Mouse (Mus musculus): ENCODE measurements around the gene Etv6. TPM values are rescaled to one million over a fixed set of nuclear protein-coding genes. Genes with fewer than 3 reads are reported as not detected.

The Etv6 gene
- total RNA-seq, 4 experiments from 2014 or later = 13.3 to 16.1 (median 15.1) TPM

GRCm38 (mm10) chr6:134110206-134110605 lies 74.7 kb downstream of the Etv6 start:
- no peak for DNase-seq (ENCODE audit: low spot score in 2 of 2)

DNA sequence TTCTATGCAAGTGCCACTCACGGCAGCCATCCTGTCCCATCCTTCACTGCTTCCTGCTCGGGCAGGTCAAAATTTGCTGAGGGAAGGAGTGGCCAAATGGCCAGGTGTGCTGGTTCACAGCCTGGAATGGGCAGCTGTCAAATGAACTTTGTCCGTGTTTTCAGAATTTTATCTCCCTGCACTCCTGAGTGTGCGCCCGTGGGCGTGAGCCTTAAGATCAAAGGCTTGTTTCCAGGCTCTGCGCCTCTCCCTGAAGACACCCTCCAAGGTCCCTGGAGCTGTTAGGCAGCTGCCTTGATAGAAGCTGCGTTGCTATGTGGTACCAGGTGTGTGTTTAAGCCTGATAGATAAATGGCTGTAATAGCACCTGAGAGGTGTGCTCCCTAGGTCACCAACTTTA lies 76.1 kb downstream of the Etv6 start:
- no peak for DNase-seq (ENCODE audit: low spot score in 2 of 2)

GRCm38 (mm10) chr6:134112753-134113152 lies 77.3 kb downstream of the Etv6 start:
- no peak for DNase-seq (ENCODE audit: low spot score in 2 of 2)

DNA sequence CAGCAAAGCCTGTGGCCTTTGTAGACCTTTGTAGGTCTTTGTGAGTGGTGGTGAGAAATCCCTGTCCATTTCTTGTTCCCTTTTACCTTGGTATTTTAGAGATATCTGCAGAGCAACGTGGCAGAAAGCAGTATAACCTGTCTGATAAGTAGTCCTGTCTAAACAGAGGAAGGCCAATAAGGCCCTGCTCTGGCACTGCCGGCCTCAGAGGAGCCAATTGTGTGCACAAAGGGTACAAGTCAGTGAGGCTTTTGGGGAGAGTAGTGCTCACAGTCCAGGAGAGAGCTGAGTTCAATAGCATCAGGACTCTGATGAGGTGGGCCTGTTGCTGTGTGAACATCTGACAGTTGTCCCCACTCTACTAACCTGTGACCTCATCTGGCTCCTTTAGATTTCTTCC lies 77.7 kb downstream of the Etv6 start:
- no peak for DNase-seq (ENCODE audit: low spot score in 2 of 2)

GRCm38 (mm10) chr6:134115219-134115968 lies 79.9 kb downstream of the Etv6 start:
- DNase-seq (ENCODE audit: low spot score in 2 of 2) = no peak

DNA sequence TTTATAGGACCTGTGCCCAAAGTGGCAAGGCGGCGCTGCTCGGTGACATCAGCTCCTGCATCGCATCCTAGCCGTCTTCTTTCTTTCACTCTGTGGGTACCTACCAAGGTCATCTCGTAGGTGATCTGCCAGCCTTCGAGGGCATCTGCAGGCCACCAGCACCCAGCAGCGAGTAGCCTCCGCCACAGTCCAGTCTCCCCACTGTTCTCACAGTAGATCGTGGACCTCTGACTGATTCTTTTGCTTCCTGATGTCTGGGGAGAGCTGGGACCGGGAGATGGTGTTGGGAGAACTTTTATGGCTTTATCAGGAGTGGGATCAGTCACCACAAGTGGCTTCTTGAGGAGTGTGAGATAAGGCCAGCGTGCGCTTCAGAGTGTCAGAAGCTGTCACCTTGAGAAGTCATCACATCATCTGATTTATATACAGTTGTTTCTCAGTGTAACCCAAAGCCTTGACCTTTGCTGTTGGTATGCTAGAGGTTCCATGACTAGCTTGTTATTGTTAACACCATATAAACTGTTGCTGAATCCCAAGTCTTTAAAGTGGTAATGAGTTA lies 82.0 kb downstream of the Etv6 start:
- DNase-seq (ENCODE audit: low spot score in 2 of 2) = no peak

GRCm38 (mm10) chr6:134118506-134118905 lies 83.0 kb downstream of the Etv6 start:
- no peak for DNase-seq (ENCODE audit: low spot score in 2 of 2)

DNA sequence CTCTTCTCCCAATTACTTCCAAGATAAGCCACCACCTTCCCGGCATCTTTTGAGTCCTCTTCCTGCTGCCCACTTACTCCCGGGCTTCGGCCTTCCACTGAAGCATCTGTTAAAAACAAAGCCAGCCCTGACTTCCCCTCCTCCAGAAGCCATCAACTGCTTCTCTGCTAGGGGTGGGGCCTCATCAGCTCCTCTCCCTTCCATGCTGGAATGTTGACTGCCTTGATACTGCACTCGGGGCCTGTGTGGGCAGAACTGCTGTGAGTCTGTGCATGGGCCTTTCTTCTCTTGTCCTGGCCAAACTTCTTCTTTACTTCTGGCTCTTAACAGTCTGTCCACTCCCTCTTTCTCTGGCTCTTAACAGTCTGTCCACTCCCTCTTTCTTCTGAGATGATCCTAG lies 83.6 kb downstream of the Etv6 start:
- DNase-seq (ENCODE audit: low spot score in 2 of 2) = no peak

DNA sequence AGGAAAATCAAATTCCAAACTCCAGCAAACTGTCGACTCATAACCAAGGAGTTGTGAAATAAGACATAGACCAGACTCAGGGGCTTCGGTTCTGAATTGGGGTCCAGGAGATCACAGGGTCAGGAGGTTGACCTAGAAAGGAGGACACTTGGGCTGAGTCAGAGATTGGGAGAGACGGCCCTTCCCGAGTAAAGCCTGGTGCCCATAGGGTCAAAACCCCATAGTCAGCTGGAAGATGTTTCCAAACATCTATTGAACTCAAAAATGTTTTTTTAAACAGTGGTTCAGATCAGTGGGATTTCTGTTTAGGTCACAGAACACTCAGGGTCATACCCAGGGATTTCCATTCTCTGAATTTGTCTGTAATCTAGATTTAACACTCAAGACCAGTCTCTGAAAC lies 84.7 kb downstream of the Etv6 start:
- no peak for DNase-seq (ENCODE audit: low spot score in 2 of 2)

GRCm38 (mm10) chr6:134120712-134121111 lies 85.2 kb downstream of the Etv6 start:
- no peak for DNase-seq (ENCODE audit: low spot score in 2 of 2)

GRCm38 (mm10) chr6:134122945-134123344 lies 87.4 kb downstream of the Etv6 start:
- DNase-seq (ENCODE audit: low spot score in 2 of 2) = no peak

DNA sequence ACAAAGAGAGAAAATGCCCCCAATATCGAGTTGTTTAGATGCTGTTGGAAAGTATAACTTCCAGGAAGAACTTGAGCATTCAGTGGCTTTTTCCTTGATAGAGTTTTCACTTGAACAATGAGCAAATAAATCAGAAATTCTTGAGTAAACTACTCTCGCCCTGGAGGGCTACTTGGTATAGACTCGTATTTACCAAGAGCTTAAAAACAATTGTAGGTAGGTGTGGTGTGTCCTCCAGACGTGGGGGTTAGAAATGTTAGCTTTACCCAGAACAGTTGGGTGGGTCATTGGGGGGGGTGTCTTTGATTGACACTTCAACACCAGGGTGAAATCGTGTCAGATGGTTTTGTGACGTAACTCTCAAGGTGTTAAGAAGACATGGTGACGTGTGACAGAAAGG lies 88.0 kb downstream of the Etv6 start:
- DNase-seq (ENCODE audit: low spot score in 2 of 2) = no peak

DNA sequence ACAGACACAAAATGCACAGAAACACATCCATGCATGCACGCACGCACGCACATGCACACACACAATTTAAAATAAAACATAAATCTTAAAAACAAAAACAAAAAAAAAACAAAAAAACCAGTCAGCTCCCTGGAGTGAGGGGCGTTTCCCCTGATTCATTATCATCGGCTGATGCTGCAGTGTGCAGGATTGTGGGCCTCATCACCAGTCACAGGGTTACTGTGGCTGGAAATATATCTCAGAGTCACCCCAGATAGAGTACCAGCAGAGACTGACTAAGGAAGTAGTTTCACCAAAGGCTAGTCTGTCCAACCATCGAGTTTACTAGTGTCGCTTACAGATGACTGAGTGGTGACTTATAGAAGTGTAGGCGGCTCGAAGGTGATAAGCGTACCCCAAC lies 88.8 kb downstream of the Etv6 start:
- DNase-seq (ENCODE audit: low spot score in 2 of 2) = no peak

DNA sequence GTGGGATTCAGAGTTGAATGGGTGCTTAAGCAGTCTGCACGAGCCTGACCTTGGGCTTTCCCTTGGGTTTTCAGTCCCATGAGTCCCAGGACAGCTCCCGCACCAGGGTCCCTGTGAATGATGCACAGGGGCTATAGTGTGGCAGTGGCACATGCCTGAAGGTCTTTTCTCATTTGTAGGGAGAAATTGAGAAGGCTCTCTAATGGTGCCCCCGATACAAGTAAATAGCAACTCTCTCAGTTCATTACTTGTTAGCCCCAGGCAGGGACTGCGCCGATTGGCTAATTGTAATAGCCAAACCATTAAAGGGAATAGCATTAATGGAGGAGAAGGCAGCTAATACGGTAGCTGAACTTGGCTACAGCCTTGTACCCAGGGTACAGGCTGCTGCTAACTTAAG lies 92.5 kb downstream of the Etv6 start:
- no peak for DNase-seq (ENCODE audit: low spot score in 2 of 2)

- DNase-seq (ENCODE audit: low spot score in 2 of 2) = no peak
Observed at GRCm38 (mm10) chr6:134128594-134128993, 93.1 kb downstream of the Etv6 start.

GRCm38 (mm10) chr6:134129848-134130247 lies 94.3 kb downstream of the Etv6 start:
- DNase-seq (ENCODE audit: low spot score in 2 of 2) = no peak

DNA sequence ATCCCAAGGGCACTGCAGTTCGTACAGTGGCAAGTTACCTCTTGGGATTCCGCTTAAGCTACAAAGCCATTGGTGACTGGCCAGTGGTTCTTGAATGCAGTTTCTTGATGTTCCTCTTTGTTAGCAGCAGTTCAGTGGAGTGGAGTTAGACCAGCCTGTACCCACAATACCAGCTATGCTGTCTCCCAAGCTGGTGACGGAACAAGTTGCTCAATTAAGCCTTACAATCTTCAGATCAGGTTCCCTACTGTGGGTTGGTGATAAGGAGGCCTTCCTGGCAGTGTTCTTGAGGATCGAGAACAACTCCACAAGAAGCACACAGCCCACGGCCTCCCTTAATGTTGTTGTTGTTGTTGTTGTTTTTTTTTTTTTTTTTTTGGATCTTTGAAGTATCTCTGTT lies 95.3 kb downstream of the Etv6 start:
- DNase-seq (ENCODE audit: low spot score in 2 of 2) = no peak

GRCm38 (mm10) chr6:134131601-134132000 lies 96.1 kb downstream of the Etv6 start:
- DNase-seq (ENCODE audit: low spot score in 2 of 2) = no peak

DNA sequence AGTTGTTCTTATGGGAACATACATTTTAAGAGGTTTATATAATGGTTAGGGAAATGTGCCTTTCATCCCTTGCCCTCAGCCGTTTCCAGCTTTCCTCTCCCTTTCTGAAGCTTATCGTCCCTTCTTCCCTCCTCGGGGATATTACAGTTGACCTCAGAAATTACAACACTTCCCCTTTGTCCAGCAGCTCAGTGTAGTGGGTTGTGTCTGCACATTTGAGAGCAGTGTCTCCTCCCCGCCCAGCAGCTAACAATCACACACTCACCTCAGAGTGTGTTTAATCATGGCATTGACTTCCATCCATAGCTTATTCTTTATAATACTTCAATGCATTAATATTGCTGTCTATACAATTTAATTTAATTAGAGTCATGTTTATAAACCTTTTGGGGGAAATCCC lies 98.3 kb downstream of the Etv6 start:
- no peak for DNase-seq (ENCODE audit: low spot score in 2 of 2)

DNA sequence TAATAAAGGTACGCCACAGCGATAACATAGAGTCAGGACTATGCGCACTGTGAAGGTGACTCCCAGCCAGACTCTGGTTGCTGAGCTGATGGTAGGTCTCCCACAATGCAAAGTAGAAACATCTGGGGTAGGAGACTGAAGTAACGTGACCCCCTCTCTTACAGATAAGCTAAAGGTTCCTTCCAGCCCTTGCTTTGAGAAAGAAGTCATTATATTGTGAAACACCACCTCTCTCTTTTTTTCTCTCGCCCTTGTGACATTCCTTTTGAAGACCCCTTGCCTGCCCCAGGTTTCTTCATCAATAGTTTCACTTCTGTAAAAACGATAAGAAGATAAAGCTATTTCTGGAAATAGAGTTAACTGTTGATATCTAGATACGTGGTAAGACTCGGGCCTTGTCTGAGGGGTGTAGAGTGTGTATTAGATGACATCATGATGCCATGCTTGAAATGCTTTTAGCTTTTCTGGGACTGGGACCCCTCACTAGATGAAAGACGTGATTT lies 99.4 kb downstream of the Etv6 start:
- DNase-seq (ENCODE audit: low spot score in 2 of 2) = no peak

DNA sequence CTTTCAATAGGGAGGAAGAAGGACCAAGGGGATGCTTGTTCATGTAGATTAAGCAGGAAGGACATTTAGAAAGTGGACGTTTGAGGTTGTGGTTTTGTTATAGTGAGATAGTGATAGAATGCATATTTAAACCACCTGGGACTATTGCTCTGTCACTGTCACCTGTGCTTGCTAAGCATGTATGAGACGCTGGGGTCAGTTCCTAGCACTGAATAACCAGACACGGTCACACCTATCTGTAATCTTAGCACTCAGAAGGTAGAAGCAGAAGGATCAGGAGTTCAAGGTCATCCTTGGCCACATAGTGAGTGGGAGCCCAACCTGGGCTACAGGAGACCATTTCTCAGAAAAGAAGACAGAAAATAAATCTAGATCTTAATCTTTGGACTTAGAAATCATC lies 100.8 kb downstream of the Etv6 start:
- DNase-seq (ENCODE audit: low spot score in 2 of 2) = no peak

DNA sequence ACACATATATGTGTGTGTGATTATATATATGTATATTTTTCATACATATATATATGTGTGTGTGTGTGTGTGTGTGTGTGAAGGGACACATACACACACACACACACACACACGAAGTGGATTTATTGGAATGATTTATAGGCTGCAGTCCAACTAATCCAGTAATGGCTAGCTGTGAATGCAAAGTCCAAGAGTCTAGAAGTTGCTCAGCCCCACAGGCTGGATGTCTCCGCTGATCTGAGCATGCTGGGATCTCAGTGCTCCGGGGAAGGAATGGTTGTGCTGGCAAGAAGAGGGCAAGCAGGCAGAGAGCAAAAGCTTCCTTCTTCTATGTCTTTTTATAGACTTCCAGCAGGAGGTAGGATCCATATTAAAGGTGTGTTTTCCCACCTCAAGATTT lies 103.9 kb downstream of the Etv6 start:
- no peak for DNase-seq (ENCODE audit: low spot score in 2 of 2)
